Mouse (Mus musculus): ENCODE measurements at regions not wholly inside any gene's neighbourhood (a gene's known extent, or its start where the extent isn't known, plus 50 kb on each side); places are given as distances from the start of the nearest gene placed in this dataset.

DNA sequence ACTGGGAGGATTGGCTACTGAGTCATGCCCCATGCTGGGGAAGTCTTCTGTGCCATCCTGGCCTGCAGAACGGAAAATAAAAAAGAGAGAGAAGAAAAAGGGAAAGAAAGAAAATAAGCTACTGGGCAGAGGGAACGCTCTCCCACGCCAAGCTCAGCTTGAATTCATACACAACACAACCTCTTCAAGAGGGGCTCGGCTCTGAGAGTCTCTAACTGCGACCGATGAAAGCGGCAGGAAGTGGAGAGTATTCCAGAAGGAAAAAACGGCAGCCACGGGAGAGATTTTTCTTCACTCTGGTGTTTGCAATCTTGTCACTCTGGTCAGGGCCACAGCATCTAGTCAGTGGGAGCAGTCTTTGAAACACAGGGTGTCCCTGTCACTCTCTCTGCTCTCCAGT, 358.6 kb downstream of the Sox9 start:
- no peak overlapping the region for H3K4me3 ChIP-seq (ENCODE audit: low read depth, low read length)
- H3K4me2 ChIP-seq (ENCODE audit: low read length), result no peak overlapping the region
- no peak overlapping the region for H3K27ac ChIP-seq (ENCODE audit: low read depth)
- H3K9ac ChIP-seq (ENCODE audit: low read length), result no peak overlapping the region
- ATAC-seq (replicated peaks; ENCODE audit: low FRiP score, low TSS enrichment, low read depth) (no peak), DNase-seq (ENCODE audit: low spot score) (no peak)
- H3K9me3 ChIP-seq (ENCODE audit: control insufficient read depth, low read length), result no peaks in the 10 kb centered on the region
- peaks cover 10% of the 10 kb centered on the region; the same call in 1 of the 2 replicates for H3K4me1 ChIP-seq (replicated peaks; ENCODE audit: control insufficient read depth, insufficient read depth, low read length)
- H3K27me3 ChIP-seq (replicated peaks; ENCODE audit: control insufficient read depth, insufficient read depth, low read length), result no peaks in the 10 kb centered on the region
- H3K36me3 ChIP-seq (ENCODE audit: control insufficient read depth, insufficient read depth, low read length), result no peaks in the 10 kb centered on the region
- 79% methylated on average over 9 of the region's 9 CpGs for WGBS

DNA sequence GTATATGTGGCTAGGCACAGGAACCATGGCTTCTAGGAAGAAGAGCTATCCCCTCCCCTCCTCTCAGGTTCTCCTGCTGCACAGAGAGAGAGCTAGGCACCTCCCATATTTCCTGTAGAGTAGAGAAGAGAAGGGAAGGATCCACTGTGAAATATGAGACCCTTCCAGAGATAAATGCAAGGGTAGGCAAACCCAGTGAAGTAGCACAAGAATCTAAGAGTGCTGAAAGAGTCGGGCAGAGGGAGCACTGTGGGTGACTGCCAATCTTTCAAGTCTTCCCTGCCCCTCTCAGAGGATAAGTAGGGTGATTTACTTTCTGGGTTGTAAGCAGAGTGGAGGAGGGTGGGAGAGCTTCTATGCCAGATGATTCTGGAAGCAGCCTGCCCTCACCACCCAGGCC, 360.8 kb downstream of the Sox9 start:
- H3K27me3 ChIP-seq (replicated peaks; ENCODE audit: control insufficient read depth, insufficient read depth, low read length), result no peaks in the 10 kb centered on the region
- H3K4me1 ChIP-seq (replicated peaks; ENCODE audit: control insufficient read depth, insufficient read depth, low read length), result peaks cover 16% of the 10 kb centered on the region
- no peak overlapping the region for H3K4me2 ChIP-seq (ENCODE audit: low read length)
- WGBS, result 22% methylated on average over 1 of the region's 1 CpGs
- no peak overlapping the region for H3K4me3 ChIP-seq (ENCODE audit: low read depth, low read length)
- H3K36me3 ChIP-seq (ENCODE audit: control insufficient read depth, insufficient read depth, low read length), result no peaks in the 10 kb centered on the region
- ATAC-seq (replicated peaks; ENCODE audit: low FRiP score, low TSS enrichment, low read depth) (no peak), DNase-seq (ENCODE audit: low spot score) (no peak)
- H3K9me3 ChIP-seq (ENCODE audit: control insufficient read depth, low read length), result no peaks in the 10 kb centered on the region
- no peak overlapping the region for H3K9ac ChIP-seq (ENCODE audit: low read length)
- no peak overlapping the region for H3K27ac ChIP-seq (ENCODE audit: low read depth)

DNA sequence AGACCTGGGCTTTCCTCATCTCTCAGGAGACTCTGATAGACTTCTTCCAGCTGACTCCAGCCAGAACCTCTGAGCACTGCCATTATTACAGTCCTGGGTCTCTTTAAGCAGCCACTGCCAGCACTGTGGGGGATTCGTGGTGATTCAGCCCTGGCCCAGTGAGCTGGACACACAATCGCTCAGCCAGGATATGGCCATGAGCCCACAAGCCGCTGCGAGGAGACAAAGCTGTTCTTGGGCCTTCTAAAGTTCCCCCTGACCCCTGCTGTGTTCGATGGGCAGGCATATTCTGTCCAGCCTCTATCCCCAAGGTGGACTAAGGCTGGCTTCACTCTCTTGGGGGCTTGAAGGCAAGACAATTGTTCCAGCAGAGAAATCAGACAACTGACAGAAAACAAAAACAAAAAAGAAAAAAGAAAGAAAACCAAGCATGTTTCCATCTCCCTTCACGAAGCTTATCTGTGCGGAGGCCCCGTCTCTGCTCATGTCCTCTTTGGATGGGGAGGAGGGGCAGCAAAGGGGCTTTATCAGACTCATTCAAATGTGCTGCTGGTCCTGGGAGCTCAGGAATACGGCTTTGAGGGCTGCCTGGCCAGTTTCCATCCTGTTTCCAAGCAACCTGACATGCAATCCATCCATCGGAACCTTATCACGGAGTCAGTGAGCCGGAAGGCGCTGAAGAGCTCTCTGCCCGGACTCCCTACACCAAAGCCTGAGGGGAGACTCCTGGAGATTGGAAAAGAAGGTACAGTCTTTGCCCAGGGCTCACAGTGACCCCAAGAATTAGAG, 362.0 kb downstream of the Sox9 start:
- DNase-seq (ENCODE audit: low spot score) (no peak), ATAC-seq (replicated peaks; ENCODE audit: low FRiP score, low TSS enrichment, low read depth) (no peak)
- Histone ChIP-seq H3K9ac (ENCODE audit: low read length) (no peak overlapping the region), H3K27ac (ENCODE audit: low read depth) (0 out of 2 replicates have a peak overlapping the region, but pooled peaks have one; percentile 6), H3K36me3 (ENCODE audit: control insufficient read depth, insufficient read depth, low read length) (no peaks in the 10 kb centered on the region), H3K4me3 (ENCODE audit: low read depth, low read length) (no peak overlapping the region), H3K9me3 (ENCODE audit: control insufficient read depth, low read length) (no peaks in the 10 kb centered on the region), H3K4me1 (replicated peaks; ENCODE audit: control insufficient read depth, insufficient read depth, low read length) (peaks cover 19% of the 10 kb centered on the region), H3K4me2 (ENCODE audit: low read length) (no peak overlapping the region), H3K27me3 (replicated peaks; ENCODE audit: control insufficient read depth, insufficient read depth, low read length) (no peaks in the 10 kb centered on the region)
- WGBS, result 38% methylated on average over 14 of the region's 14 CpGs

DNA sequence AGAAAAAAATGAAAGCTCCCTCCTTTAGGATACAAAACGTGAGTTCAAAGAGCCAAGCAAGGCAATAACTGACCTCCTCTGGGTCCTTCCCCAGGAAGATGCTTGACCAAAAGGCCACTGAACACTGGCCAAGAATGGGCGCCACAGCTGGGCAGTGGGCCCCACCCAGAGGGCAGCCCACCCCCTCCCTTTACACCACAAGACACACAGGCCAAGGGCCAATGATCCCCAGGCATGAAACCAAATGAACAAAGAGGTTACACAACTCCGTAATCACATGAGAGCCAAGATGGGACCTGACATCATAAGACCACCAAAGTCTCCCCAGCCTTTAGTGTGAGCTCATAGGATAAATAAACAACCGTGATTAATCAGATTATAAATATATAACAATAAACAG, 363.7 kb downstream of the Sox9 start:
- ATAC-seq (replicated peaks; ENCODE audit: low FRiP score, low TSS enrichment, low read depth) (no peak), DNase-seq (ENCODE audit: low spot score) (no peak)
- no peaks in the 10 kb centered on the region for H3K9me3 ChIP-seq (ENCODE audit: control insufficient read depth, low read length)
- no peak overlapping the region for H3K9ac ChIP-seq (ENCODE audit: low read length)
- no peak overlapping the region for H3K4me2 ChIP-seq (ENCODE audit: low read length)
- H3K27me3 ChIP-seq (replicated peaks; ENCODE audit: control insufficient read depth, insufficient read depth, low read length), result no peaks in the 10 kb centered on the region
- peaks cover 19% of the 10 kb centered on the region for H3K4me1 ChIP-seq (replicated peaks; ENCODE audit: control insufficient read depth, insufficient read depth, low read length)
- H3K36me3 ChIP-seq (ENCODE audit: control insufficient read depth, insufficient read depth, low read length), result no peaks in the 10 kb centered on the region
- H3K27ac ChIP-seq (ENCODE audit: low read depth), result no peak overlapping the region
- no peak overlapping the region for H3K4me3 ChIP-seq (ENCODE audit: low read depth, low read length)
- WGBS, result 84% methylated on average over 4 of the region's 4 CpGs

DNA sequence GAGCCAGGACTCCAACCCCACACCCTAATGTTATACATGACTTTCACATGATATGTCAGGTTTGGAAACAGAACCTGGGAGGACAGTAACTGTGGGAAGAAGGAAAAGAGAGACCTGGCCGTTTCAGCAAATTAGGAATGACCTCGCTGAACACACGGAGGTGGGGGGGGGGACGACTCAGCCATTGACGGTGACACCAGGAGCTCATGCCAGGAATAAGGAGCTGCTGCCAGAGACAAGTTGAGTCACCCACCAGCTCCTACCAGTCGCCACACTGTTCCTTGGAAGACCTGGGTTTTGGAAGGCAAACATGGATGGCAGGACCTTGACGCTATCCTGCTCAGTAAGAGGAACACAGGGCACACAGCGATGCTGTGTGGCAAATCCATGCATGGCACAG, 364.7 kb downstream of the Sox9 start:
- no peak overlapping the region for H3K27ac ChIP-seq (ENCODE audit: low read depth)
- DNase-seq (ENCODE audit: low spot score) (no peak), ATAC-seq (replicated peaks; ENCODE audit: low FRiP score, low TSS enrichment, low read depth) (no peak)
- no peaks in the 10 kb centered on the region for H3K9me3 ChIP-seq (ENCODE audit: control insufficient read depth, low read length)
- 87% methylated on average over 8 of the region's 8 CpGs for WGBS
- no peak overlapping the region for H3K4me2 ChIP-seq (ENCODE audit: low read length)
- H3K27me3 ChIP-seq (replicated peaks; ENCODE audit: control insufficient read depth, insufficient read depth, low read length), result no peaks in the 10 kb centered on the region
- H3K9ac ChIP-seq (ENCODE audit: low read length), result no peak overlapping the region
- H3K4me3 ChIP-seq (ENCODE audit: low read depth, low read length), result no peak overlapping the region
- H3K4me1 ChIP-seq (replicated peaks; ENCODE audit: control insufficient read depth, insufficient read depth, low read length), result peaks cover 19% of the 10 kb centered on the region
- no peaks in the 10 kb centered on the region for H3K36me3 ChIP-seq (ENCODE audit: control insufficient read depth, insufficient read depth, low read length)

DNA sequence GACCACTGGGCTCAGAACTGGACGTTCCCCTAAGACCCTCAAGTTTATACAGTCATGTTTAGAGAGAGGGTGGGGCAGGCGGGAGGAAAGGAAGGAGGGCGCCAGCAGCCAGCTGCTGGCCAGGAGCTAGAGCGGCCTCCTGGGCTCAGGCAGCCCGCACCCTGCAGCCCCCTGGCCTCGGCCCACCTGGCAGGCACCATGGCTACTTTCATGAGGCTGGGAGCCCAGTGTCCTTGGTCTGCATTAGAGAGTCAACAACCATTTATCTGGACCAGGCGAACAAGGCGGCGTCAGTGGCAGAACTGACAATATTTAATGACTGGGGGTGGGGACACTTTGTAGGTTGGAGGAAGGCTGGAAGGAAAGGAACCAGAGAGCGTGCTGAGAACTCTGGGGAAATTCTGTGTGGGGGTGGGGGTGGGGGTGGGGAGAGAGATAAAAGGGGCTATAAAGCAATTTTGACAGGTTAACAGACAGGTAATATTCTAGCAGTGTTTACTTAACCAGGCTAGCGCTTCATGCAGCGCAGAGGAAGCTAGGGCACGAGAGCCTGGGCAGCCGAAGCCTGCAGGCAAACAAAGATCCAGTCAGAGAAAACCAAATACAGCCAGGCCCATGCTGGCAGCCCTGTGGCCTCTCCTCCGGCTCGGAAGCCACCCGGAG, 365.6 kb downstream of the Sox9 start:
- Histone ChIP-seq H3K4me2 (ENCODE audit: low read length) (peak overlapping the region; percentile 28), H3K27me3 (replicated peaks; ENCODE audit: control insufficient read depth, insufficient read depth, low read length) (no peaks in the 10 kb centered on the region), H3K27ac (ENCODE audit: low read depth) (peak overlapping the region; percentile 67), H3K36me3 (ENCODE audit: control insufficient read depth, insufficient read depth, low read length) (no peaks in the 10 kb centered on the region), H3K9me3 (ENCODE audit: control insufficient read depth, low read length) (no peaks in the 10 kb centered on the region), H3K9ac (ENCODE audit: low read length) (no peak overlapping the region), H3K4me3 (ENCODE audit: low read depth, low read length) (no peak overlapping the region), H3K4me1 (replicated peaks; ENCODE audit: control insufficient read depth, insufficient read depth, low read length) (peaks cover 19% of the 10 kb centered on the region)
- DNase-seq (ENCODE audit: low spot score) (peak; percentile 69), ATAC-seq (replicated peaks; ENCODE audit: low FRiP score, low TSS enrichment, low read depth) (peak; percentile 91)
- 24% methylated on average over 17 of the region's 17 CpGs for WGBS

DNA sequence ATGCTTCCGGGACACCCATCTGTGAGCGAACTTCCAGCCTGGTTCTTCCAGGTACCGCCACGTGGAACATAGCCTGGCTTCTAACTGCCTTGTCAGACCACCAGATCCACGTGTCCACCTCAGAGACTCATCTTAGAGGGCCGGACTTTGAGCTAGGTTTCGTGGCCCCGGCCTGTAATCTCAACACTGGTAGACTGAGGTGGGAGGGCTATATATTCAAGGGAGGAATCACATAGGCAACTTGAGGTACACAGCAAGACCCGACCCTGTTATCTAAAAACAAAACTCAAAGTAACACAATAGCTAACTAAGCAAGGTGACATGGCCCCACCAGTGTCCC, 366.1 kb downstream of the Sox9 start:
- Histone ChIP-seq H3K4me3 (ENCODE audit: low read depth, low read length) (no peak overlapping the region), H3K27me3 (replicated peaks; ENCODE audit: control insufficient read depth, insufficient read depth, low read length) (no peaks in the 10 kb centered on the region), H3K4me2 (ENCODE audit: low read length) (peak overlapping the region; percentile 28), H3K4me1 (replicated peaks; ENCODE audit: control insufficient read depth, insufficient read depth, low read length) (peaks cover 13% of the 10 kb centered on the region), H3K9me3 (ENCODE audit: control insufficient read depth, low read length) (no peaks in the 10 kb centered on the region), H3K36me3 (ENCODE audit: control insufficient read depth, insufficient read depth, low read length) (no peaks in the 10 kb centered on the region), H3K27ac (ENCODE audit: low read depth) (peak overlapping the region; percentile 67), H3K9ac (ENCODE audit: low read length) (no peak overlapping the region)
- ATAC-seq (replicated peaks; ENCODE audit: low FRiP score, low TSS enrichment, low read depth) (no peak; the same call in 1 of the 2 replicates), DNase-seq (ENCODE audit: low spot score) (peak; percentile 72)
- 54% methylated on average over 9 of the region's 9 CpGs for WGBS

DNA sequence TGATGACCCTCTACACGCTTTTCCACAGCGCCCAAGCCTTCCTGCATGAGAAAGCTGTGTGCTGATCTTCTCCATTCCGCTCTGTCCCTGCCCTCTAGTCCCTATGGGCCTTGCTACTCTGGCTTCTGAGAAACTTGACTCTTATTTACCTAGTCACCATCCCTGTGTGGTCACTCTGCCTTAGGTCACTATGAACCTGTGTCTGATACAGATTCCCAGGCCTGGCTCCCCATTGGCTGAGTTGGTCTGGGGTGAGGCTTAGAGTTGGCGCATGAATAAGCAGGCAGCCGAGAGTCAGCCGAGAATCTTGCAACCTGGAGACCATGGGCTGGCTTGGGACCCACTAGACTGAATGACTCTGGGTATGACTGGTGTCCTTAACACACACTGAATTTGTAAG, 373.5 kb downstream of the Sox9 start:
- Histone ChIP-seq H3K27me3 (replicated peaks; ENCODE audit: control insufficient read depth, insufficient read depth, low read length) (no peaks in the 10 kb centered on the region), H3K4me3 (ENCODE audit: low read depth, low read length) (no peak overlapping the region), H3K9ac (ENCODE audit: low read length) (no peak overlapping the region), H3K4me1 (replicated peaks; ENCODE audit: control insufficient read depth, insufficient read depth, low read length) (0 out of 2 replicates have a peak, but pooled peaks cover 4% of the 10 kb centered on the region), H3K27ac (ENCODE audit: low read depth) (no peak overlapping the region), H3K9me3 (ENCODE audit: control insufficient read depth, low read length) (no peaks in the 10 kb centered on the region), H3K36me3 (ENCODE audit: control insufficient read depth, insufficient read depth, low read length) (no peaks in the 10 kb centered on the region), H3K4me2 (ENCODE audit: low read length) (no peak overlapping the region)
- no peak for ATAC-seq (replicated peaks; ENCODE audit: low FRiP score, low TSS enrichment, low read depth)
- DNase-seq (ENCODE audit: low spot score), result no peak
- WGBS, result 94% methylated on average over 6 of the region's 6 CpGs

DNA sequence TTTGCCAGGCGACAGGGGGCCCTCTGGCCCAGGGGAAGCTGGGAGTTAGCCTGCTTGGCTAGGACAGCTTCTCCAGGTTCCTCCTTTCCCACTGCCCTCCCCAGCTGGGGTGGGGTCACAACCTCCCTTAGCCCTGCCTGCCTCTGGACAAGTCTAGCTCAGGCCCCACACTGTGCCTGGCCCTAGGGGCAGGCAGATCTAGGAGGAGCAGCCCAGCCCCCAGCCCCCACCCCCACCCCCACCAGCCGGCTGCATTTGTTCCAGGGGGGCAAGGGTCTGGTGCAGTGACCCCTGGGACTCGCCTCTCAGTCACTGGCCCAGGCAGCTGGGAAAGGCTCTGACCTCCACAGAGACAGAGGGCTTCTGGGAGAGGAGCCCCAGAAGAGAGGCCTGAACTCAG, 381.9 kb downstream of the Sox9 start:
- H3K4me3 ChIP-seq (ENCODE audit: low read depth, low read length), result no peak overlapping the region
- H3K27me3 ChIP-seq (replicated peaks; ENCODE audit: control insufficient read depth, insufficient read depth, low read length), result no peaks in the 10 kb centered on the region
- H3K36me3 ChIP-seq (ENCODE audit: control insufficient read depth, insufficient read depth, low read length), result peaks cover 3% of the 10 kb centered on the region; the same call in 1 of the 2 replicates
- H3K9ac ChIP-seq (ENCODE audit: low read length), result no peak overlapping the region
- H3K9me3 ChIP-seq (ENCODE audit: control insufficient read depth, low read length), result no peaks in the 10 kb centered on the region
- H3K4me2 ChIP-seq (ENCODE audit: low read length), result no peak overlapping the region
- WGBS, result 57% methylated on average over 3 of the region's 3 CpGs
- H3K4me1 ChIP-seq (replicated peaks; ENCODE audit: control insufficient read depth, insufficient read depth, low read length), result peaks cover 22% of the 10 kb centered on the region
- DNase-seq (ENCODE audit: low spot score) (no peak), ATAC-seq (replicated peaks; ENCODE audit: low FRiP score, low TSS enrichment, low read depth) (no peak)
- H3K27ac ChIP-seq (ENCODE audit: low read depth), result no peak overlapping the region

Measured in intestine, embryonic 14.5 days (tissue).